Mouse (Mus musculus): ENCODE data around the gene Lsm8. TPM values are rescaled to one million over a fixed set of nuclear protein-coding genes. Genes with fewer than 3 reads are reported as not detected.
"Not testable (repeated sequence)": the region's sequence is repeated elsewhere in the genome, so short reads cannot be mapped to it uniquely, and the experiment has no call there.

Lsm8 gene
- polyA plus RNA-seq (2016; fragmentation: Nextera tagmentation; extraction: Ambion mirVana) = 144 and 166 TPM in 2 replicates

- under 1% methylated on average over 37 of the region's 37 CpGs for WGBS
- Histone ChIP-seq H3K4me3 (peak within 1 kb of the TSS; percentile 96), H3K4me1 (peaks cover 6% of the 10 kb centered on the region; the same call in 1 of the 2 replicates), H3K36me3 (peaks cover 17% of the 10 kb centered on the region), H3K27ac (peak within 1 kb of the TSS; percentile 99), H3K9me3 (no peaks in the 10 kb centered on the region), H3K27me3 (ENCODE audit: insufficient read depth, poor library complexity, severe bottlenecking) (no peaks in the 10 kb centered on the region)
- peak; percentile 98 for DNase-seq (ENCODE audit: low spot score)
Observed at GRCm38 (mm10) chr6:18848051-18848701, at the start of gene Lsm8. Gene Lsm8 (plus strand): TSS chr6:18848579.

- no peaks in the 10 kb centered on the region for H3K36me3 ChIP-seq
- no peaks in the 10 kb centered on the region for H3K27me3 ChIP-seq (ENCODE audit: insufficient read depth, poor library complexity, severe bottlenecking)
- no peaks in the 10 kb centered on the region for H3K4me1 ChIP-seq
- no peak overlapping the region for H3K4me3 ChIP-seq
- DNase-seq (ENCODE audit: low spot score) = no peak
- no peaks in the 10 kb centered on the region for H3K9me3 ChIP-seq
- H3K27ac ChIP-seq = no peak overlapping the region
- 84% methylated on average over 2 of the region's 2 CpGs for WGBS
Observed at GRCm38 (mm10) chr6:18800869-18801511, 47.4 kb upstream of the Lsm8 start.

GRCm38 (mm10) chr6:18812623-18813022 is 35.8 kb upstream of the Lsm8 start:
- DNase-seq (ENCODE audit: low spot score) = no peak
- 80% methylated on average over 1 of the region's 1 CpGs for WGBS
- Histone ChIP-seq H3K27ac (no peak overlapping the region), H3K36me3 (no peaks in the 10 kb centered on the region), H3K27me3 (ENCODE audit: insufficient read depth, poor library complexity, severe bottlenecking) (no peaks in the 10 kb centered on the region), H3K4me1 (no peaks in the 10 kb centered on the region), H3K4me3 (no peak overlapping the region), H3K9me3 (no peaks in the 10 kb centered on the region)

- no peaks in the 10 kb centered on the region for H3K27me3 ChIP-seq (ENCODE audit: insufficient read depth, poor library complexity, severe bottlenecking)
- no peaks in the 10 kb centered on the region for H3K9me3 ChIP-seq
- no peak overlapping the region for H3K4me3 ChIP-seq
- no peaks in the 10 kb centered on the region for H3K4me1 ChIP-seq
- no peak for DNase-seq (ENCODE audit: low spot score)
- 64% methylated on average over 2 of the region's 2 CpGs for WGBS
- H3K36me3 ChIP-seq = no peaks in the 10 kb centered on the region
- no peak overlapping the region for H3K27ac ChIP-seq
Observed at GRCm38 (mm10) chr6:18815606-18816005, 32.8 kb upstream of the Lsm8 start.

GRCm38 (mm10) chr6:18819343-18819742 is 29.0 kb upstream of the Lsm8 start:
- H3K4me3 ChIP-seq = no peak overlapping the region
- WGBS = 18% methylated on average over 4 of the region's 4 CpGs
- H3K9me3 ChIP-seq = no peaks in the 10 kb centered on the region
- no peak for DNase-seq (ENCODE audit: low spot score)
- H3K27ac ChIP-seq = no peak overlapping the region
- no peaks in the 10 kb centered on the region for H3K36me3 ChIP-seq
- no peaks in the 10 kb centered on the region for H3K4me1 ChIP-seq
- no peaks in the 10 kb centered on the region for H3K27me3 ChIP-seq (ENCODE audit: insufficient read depth, poor library complexity, severe bottlenecking)

GRCm38 (mm10) chr6:18820246-18820645 is 28.1 kb upstream of the Lsm8 start:
- Histone ChIP-seq H3K27me3 (ENCODE audit: insufficient read depth, poor library complexity, severe bottlenecking) (no peaks in the 10 kb centered on the region), H3K9me3 (no peaks in the 10 kb centered on the region), H3K4me3 (no peak overlapping the region), H3K27ac (no peak overlapping the region), H3K36me3 (no peaks in the 10 kb centered on the region), H3K4me1 (no peaks in the 10 kb centered on the region)
- no peak for DNase-seq (ENCODE audit: low spot score)
- 69% methylated on average over 4 of the region's 4 CpGs for WGBS

GRCm38 (mm10) chr6:18822812-18823211 is 25.6 kb upstream of the Lsm8 start:
- Histone ChIP-seq H3K27me3 (ENCODE audit: insufficient read depth, poor library complexity, severe bottlenecking) (no peaks in the 10 kb centered on the region), H3K27ac (no peak overlapping the region), H3K36me3 (no peaks in the 10 kb centered on the region), H3K4me1 (no peaks in the 10 kb centered on the region), H3K9me3 (no peaks in the 10 kb centered on the region), H3K4me3 (no peak overlapping the region)
- no peak for DNase-seq (ENCODE audit: low spot score)
- WGBS = 70% methylated on average over 1 of the region's 1 CpGs

GRCm38 (mm10) chr6:18832958-18833357 is 15.4 kb upstream of the Lsm8 start:
- 67% methylated on average over 1 of the region's 1 CpGs for WGBS

GRCm38 (mm10) chr6:18844529-18844928 is 3.9 kb upstream of the Lsm8 start:
- H3K4me3 ChIP-seq; H3K9me3 ChIP-seq; H3K27ac ChIP-seq; DNase-seq (ENCODE audit: low spot score); H3K4me1 ChIP-seq; H3K27me3 ChIP-seq (ENCODE audit: insufficient read depth, poor library complexity, severe bottlenecking); H3K36me3 ChIP-seq: not testable (repeated sequence)
- WGBS = 76% methylated on average over 6 of the region's 11 CpGs

More at GRCm38 (mm10) chr6:18832958-18833357, 15.4 kb upstream of the Lsm8 start:
- Histone ChIP-seq H3K9me3 (no peaks in the 10 kb centered on the region), H3K4me3 (no peak overlapping the region), H3K36me3 (no peaks in the 10 kb centered on the region), H3K4me1 (no peaks in the 10 kb centered on the region), H3K27me3 (ENCODE audit: insufficient read depth, poor library complexity, severe bottlenecking) (no peaks in the 10 kb centered on the region), H3K27ac (no peak overlapping the region)
- no peak for DNase-seq (ENCODE audit: low spot score)

- H3K27ac ChIP-seq; H3K4me1 ChIP-seq; H3K4me3 ChIP-seq; H3K27me3 ChIP-seq (ENCODE audit: insufficient read depth, poor library complexity, severe bottlenecking); DNase-seq (ENCODE audit: low spot score); H3K36me3 ChIP-seq; H3K9me3 ChIP-seq: not testable (repeated sequence)
- WGBS = 31% methylated on average over 5 of the region's 7 CpGs
Observed at GRCm38 (mm10) chr6:18845571-18845970, 2.8 kb upstream of the Lsm8 start.

GRCm38 (mm10) chr6:18848702-18849061 is 303 bp downstream of the Lsm8 start:
- WGBS = 1% methylated on average over 28 of the region's 28 CpGs
- Histone ChIP-seq H3K27ac (peak overlapping the region; percentile 99), H3K27me3 (ENCODE audit: insufficient read depth, poor library complexity, severe bottlenecking) (no peaks in the 10 kb centered on the region), H3K36me3 (peaks cover 22% of the 10 kb centered on the region), H3K4me1 (peaks cover 6% of the 10 kb centered on the region; the same call in 1 of the 2 replicates), H3K9me3 (no peaks in the 10 kb centered on the region), H3K4me3 (peak overlapping the region; percentile 96)
- no peak for DNase-seq (ENCODE audit: low spot score)

GRCm38 (mm10) chr6:18855323-18855722 is 6.9 kb downstream of the Lsm8 start:
- no peak overlapping the region for H3K4me3 ChIP-seq
- H3K27me3 ChIP-seq (ENCODE audit: insufficient read depth, poor library complexity, severe bottlenecking) = no peaks in the 10 kb centered on the region
- DNase-seq (ENCODE audit: low spot score) = no peak
- peaks cover 61% of the 10 kb centered on the region for H3K36me3 ChIP-seq
- no peaks in the 10 kb centered on the region for H3K4me1 ChIP-seq
- no peak overlapping the region for H3K27ac ChIP-seq
- H3K9me3 ChIP-seq = no peaks in the 10 kb centered on the region

GRCm38 (mm10) chr6:18856487-18857078 is 8.2 kb downstream of the Lsm8 start:
- no peak for DNase-seq (ENCODE audit: low spot score)
- H3K4me1 ChIP-seq = no peaks in the 10 kb centered on the region
- H3K27me3 ChIP-seq (ENCODE audit: insufficient read depth, poor library complexity, severe bottlenecking) = no peaks in the 10 kb centered on the region
- no peak overlapping the region for H3K4me3 ChIP-seq
- WGBS = 95% methylated on average over 3 of the region's 3 CpGs
- H3K36me3 ChIP-seq = peaks cover 60% of the 10 kb centered on the region
- H3K9me3 ChIP-seq = 0 out of 2 replicates have a peak, but pooled peaks cover 2% of the 10 kb centered on the region
- no peak overlapping the region for H3K27ac ChIP-seq

Measured in heart, embryonic 10.5 days (tissue).